Mouse (Mus musculus) small intestine, adult 2 months (tissue): ENCODE data around the gene Nprl2. TPM values are rescaled to one million over a fixed set of nuclear protein-coding genes. Genes with fewer than 3 reads are reported as not detected.

Source experiments
- H3K27ac ChIP-seq: fragments of 200-500 bp; 2 replicates; pipeline ENCODE4 v1.5.1; 2012; ENCODE audit warnings: low read depth, low read length, control low read depth, inconsistent platforms; ENCODE audit not compliant: insufficient read depth
- H3K27me3 ChIP-seq: fragments of 200-500 bp; 2 replicates; pipeline ENCODE4 v1.6.1; 2012; ENCODE audit warnings: mild to moderate bottlenecking, moderate library complexity, low read length, inconsistent platforms; ENCODE audit not compliant: control insufficient read depth, insufficient read depth
- H3K36me3 ChIP-seq: fragments of 200-500 bp; 2 replicates; pipeline ENCODE4 v1.6.1; 2012; ENCODE audit warnings: mild to moderate bottlenecking, low read length, control low read depth, inconsistent platforms; ENCODE audit not compliant: control insufficient read depth, insufficient read depth
- H3K4me1 ChIP-seq: fragments of 200-500 bp; 2 replicates; pipeline ENCODE4 v1.6.1; 2012; ENCODE audit warnings: low read length, inconsistent platforms, mixed read lengths; ENCODE audit not compliant: control insufficient read depth, insufficient read depth, insufficient read length
- H3K4me3 ChIP-seq: fragments of 200-500 bp; 2 replicates; pipeline ENCODE4 v1.5.1; 2012; ENCODE audit warnings: low read depth, mild to moderate bottlenecking, control low read depth, inconsistent platforms, low read length, moderate library complexity
- CTCF ChIP-seq: fragments of 200-500 bp; IDR thresholded peaks from 2 replicates; pipeline ENCODE4 v1.5.1; 2012; ENCODE audit warnings: low read depth, mild to moderate bottlenecking, control low read depth, inconsistent platforms, low read length, moderate library complexity, mixed read lengths; ENCODE audit not compliant: insufficient replicate concordance, insufficient read length; ENCODE audit errors: extremely low read depth
- POLR2A ChIP-seq: fragments of 200-500 bp; IDR thresholded peaks from 2 replicates; pipeline ENCODE4 v1.6.1; 2012; ENCODE audit warnings: low read depth, mild to moderate bottlenecking, control low read depth, inconsistent platforms, low read length, moderate library complexity
- WGBS: fragments of 180-500 bp; shearing (Covaris S2); methylation state at CpG from one replicate; pipeline ENCODE4 v1.1.7; 2018; 5-methylcytosine and 5-hydroxymethylcytosine counted together
- polyA plus RNA-seq: library from polyadenylated mRNA; depleted of rRNA; stranded (reverse); fragments of >200 nt; gene quantifications from 2 replicates; pipeline ENCODE4 v1.2.3, GENCODE M21; 2012

The Nprl2 gene
- polyA plus RNA-seq, 1 experiment: 23.3 TPM

GRCm38 (mm10) chr9:107544196-107544700 lies 2.2 kb downstream of the Nprl2 start:
- 97% methylated on average over 17 of the region's 17 CpGs for WGBS
- Histone ChIP-seq H3K27ac (no peak overlapping the region), H3K4me1 (peaks cover 15% of the 10 kb centered on the region), H3K27me3 (no peaks in the 10 kb centered on the region), H3K36me3 (peaks cover 15% of the 10 kb centered on the region), H3K4me3 (no peak overlapping the region)
- TF ChIP-seq POLR2A (no peak), CTCF (no peak)

DNA sequence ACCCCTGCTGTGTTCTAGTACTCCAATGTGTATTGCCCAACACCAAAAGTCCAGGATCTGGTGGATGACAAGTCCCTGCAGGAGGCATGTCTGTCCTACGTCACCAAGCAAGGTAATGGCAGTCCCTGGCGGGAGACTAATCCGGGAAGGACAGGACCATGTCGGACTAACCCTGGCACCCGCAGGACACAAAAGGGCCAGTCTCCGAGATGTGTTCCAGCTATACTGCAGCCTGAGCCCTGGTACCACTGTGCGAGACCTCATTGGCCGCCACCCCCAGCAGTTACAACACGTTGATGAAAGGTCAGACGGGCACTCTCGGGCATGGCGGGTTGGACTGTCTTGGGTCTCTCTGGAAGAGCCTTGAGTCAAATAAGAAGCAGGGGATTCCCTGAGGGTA lies 2.7 kb downstream of the Nprl2 start:
- peaks cover 10% of the 10 kb centered on the region; the same call in 1 of the 2 replicates for H3K36me3 ChIP-seq

GRCm38 (mm10) chr9:107545199-107545598 lies 3.2 kb downstream of the Nprl2 start:
- no peak for TF ChIP-seq POLR2A
- no peak for TF ChIP-seq CTCF
- H3K27me3 ChIP-seq: no peaks in the 10 kb centered on the region
- H3K4me1 ChIP-seq: peaks cover 15% of the 10 kb centered on the region
- H3K36me3 ChIP-seq: peaks cover 8% of the 10 kb centered on the region; the same call in 1 of the 2 replicates
- no peak overlapping the region for H3K27ac ChIP-seq
- 89% methylated on average over 10 of the region's 10 CpGs for WGBS
- H3K4me3 ChIP-seq: no peak overlapping the region

More for the DNA sequence above, 2.7 kb downstream of the Nprl2 start:
- 90% methylated on average over 12 of the region's 12 CpGs for WGBS
- H3K4me3 ChIP-seq: no peak overlapping the region
- H3K27ac ChIP-seq: no peak overlapping the region
- H3K27me3 ChIP-seq: no peaks in the 10 kb centered on the region
- TF ChIP-seq POLR2A (no peak), CTCF (no peak)
- peaks cover 15% of the 10 kb centered on the region for H3K4me1 ChIP-seq

DNA sequence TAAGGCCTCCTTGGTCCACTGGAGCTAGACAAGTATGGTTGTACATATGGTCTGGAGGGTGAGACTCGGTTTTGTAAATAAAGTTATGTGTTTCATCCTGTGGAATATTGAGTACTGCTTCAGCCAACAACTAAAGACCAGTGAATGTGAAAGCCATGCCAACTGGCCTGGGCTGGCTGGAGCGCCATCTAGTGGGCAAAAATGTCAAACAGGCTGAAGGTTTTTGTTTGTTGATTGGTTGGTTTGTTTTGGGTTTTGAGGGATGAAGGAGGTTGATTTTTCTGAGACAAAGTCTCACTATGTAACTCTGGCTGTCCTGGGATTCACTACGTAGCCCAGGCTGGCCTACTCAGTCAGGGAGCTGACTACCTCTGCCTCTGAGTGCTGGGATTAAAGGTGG lies 3.6 kb downstream of the Nprl2 start:
- TF ChIP-seq POLR2A (no peak), CTCF (peak; percentile 95; the same call in 1 of the 2 replicates)
- Histone ChIP-seq H3K27me3 (no peaks in the 10 kb centered on the region), H3K36me3 (peaks cover 8% of the 10 kb centered on the region; the same call in 1 of the 2 replicates), H3K4me3 (no peak overlapping the region), H3K4me1 (peaks cover 15% of the 10 kb centered on the region), H3K27ac (no peak overlapping the region)
- 18% methylated on average over 3 of the region's 3 CpGs for WGBS

DNA sequence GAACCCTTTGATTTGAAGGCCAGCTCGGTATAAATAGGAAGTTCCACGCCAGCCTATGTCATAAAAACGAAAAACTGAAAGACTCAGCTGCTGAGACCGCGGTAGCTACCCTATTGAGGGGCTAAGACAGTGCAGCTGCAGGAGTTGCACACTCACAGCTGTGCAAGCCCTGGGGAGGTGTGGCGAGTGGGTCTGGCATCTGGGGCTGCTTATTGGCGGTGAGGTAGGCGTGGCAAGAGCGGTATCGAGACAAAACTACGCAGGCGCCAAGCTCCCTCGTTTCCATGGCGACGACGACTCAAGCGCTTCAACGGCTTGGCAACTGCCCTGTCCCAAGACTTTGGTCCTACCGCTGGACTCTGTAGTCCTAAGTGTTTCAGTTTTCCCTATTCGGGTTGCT lies 5.0 kb downstream of the Nprl2 start, which contains the start of gene Zmynd10:
Gene Zmynd10, plus strand, starts transcription at position 273 of the 400 bp plus-strand sequence.
- TF ChIP-seq POLR2A: no peak
- TF ChIP-seq CTCF: no peak
- H3K4me1 ChIP-seq: peaks cover 18% of the 10 kb centered on the region
- 2% methylated on average over 20 of the region's 20 CpGs for WGBS
- H3K4me3 ChIP-seq: peak within 1 kb of the TSS; percentile 27
- no peaks in the 10 kb centered on the region for H3K27me3 ChIP-seq
- H3K27ac ChIP-seq: no peak within 1 kb of the TSS
- H3K36me3 ChIP-seq: peaks cover 8% of the 10 kb centered on the region; the same call in 1 of the 2 replicates

GRCm38 (mm10) chr9:107547957-107548356 lies 5.9 kb downstream of the Nprl2 start:
- H3K4me1 ChIP-seq: peaks cover 18% of the 10 kb centered on the region
- TF ChIP-seq CTCF (no peak), POLR2A (no peak)
- H3K36me3 ChIP-seq: peaks cover 8% of the 10 kb centered on the region; the same call in 1 of the 2 replicates
- H3K27ac ChIP-seq: no peak overlapping the region
- H3K4me3 ChIP-seq: no peak overlapping the region
- WGBS: 69% methylated on average over 5 of the region's 5 CpGs
- no peaks in the 10 kb centered on the region for H3K27me3 ChIP-seq

DNA sequence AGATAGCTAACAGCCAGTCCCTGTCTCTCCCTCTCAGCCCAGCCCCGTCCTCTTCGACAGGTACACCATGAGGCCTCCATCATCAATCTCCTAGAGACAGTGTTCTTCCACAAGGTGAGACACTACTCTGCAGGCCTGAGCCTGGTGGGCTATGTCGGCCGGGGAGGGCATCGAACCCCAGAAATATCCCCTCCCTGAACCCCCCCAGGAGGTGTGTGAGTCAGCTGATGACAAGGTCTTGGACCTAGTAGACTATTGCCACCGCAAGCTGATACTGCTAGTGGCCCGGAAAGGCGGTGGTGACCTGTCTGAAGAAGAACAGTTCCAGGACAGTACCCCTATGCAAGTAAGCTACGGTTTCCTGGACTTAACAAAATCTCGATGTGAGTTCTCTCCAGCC lies 6.8 kb downstream of the Nprl2 start:
- H3K27ac ChIP-seq: no peak overlapping the region
- H3K4me3 ChIP-seq: no peak overlapping the region
- WGBS: 92% methylated on average over 10 of the region's 10 CpGs
- H3K4me1 ChIP-seq: peaks cover 19% of the 10 kb centered on the region
- no peak for TF ChIP-seq POLR2A
- no peak for TF ChIP-seq CTCF
- no peaks in the 10 kb centered on the region for H3K27me3 ChIP-seq
- H3K36me3 ChIP-seq: peaks cover 8% of the 10 kb centered on the region; the same call in 1 of the 2 replicates
